Mouse (Mus musculus) heart, postnatal 0 days (tissue): ENCODE data around the gene Fgfr2.

Experiments
- CTCF ChIP-seq: IDR thresholded peaks from 2 replicates; pipeline ENCODE4 v1.5.1; 2016; ENCODE audit warnings: antibody characterized with exemption, control low read depth, low read depth
- EP300 ChIP-seq: IDR thresholded peaks from 2 replicates; pipeline ENCODE4 v1.6.1; 2016; ENCODE audit warnings: antibody characterized with exemption, low read depth

GRCm38 (mm10) chr7:132386316-132386715 is 736.8 kb downstream of the Fgfr2 start:
- TF ChIP-seq CTCF (no peak), EP300 (no peak)
